Mouse (Mus musculus) ES-E14 (cell line): Measurements from ENCODE around the gene Ccdc57.

Source experiments
- HCFC1 ChIP-seq: IDR thresholded peaks from 2 replicates; pipeline ENCODE4 v1.6.1; 2012; ENCODE audit warnings: low read length, inconsistent platforms, borderline replicate concordance; ENCODE audit not compliant: insufficient read depth
- MAFK ChIP-seq: IDR thresholded peaks from 2 replicates; pipeline ENCODE4 v1.6.1; 2014; ENCODE audit warnings: mild to moderate bottlenecking, low read depth, low read length, inconsistent platforms; ENCODE audit not compliant: insufficient read depth
- ZC3H11A ChIP-seq: IDR thresholded peaks from 2 replicates; pipeline ENCODE4 v1.6.1; 2012; ENCODE audit warnings: low read depth, mild to moderate bottlenecking, inconsistent platforms, low read length, borderline replicate concordance
- ZNF384 ChIP-seq: IDR thresholded peaks from 2 replicates; pipeline ENCODE4 v1.6.1; 2012; ENCODE audit warnings: low read depth, low read length, inconsistent platforms

DNA sequence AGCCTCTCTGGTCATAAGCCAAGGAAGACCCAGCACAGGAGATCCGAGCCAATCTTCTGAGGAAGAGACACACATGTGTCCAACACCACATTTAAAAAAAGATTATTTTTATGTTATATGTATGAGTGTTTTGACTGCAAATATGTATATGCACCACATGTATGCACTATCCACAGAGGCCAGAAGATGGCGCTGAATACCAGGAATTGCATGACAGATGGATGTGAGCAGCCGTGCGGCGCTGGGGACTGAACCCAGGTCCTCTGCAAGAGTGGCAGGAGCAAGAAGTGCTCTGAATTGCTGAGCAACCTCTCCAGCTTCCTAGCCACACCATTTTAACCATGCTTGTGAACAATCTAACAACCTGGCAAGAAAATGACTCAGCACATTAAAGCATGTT, 45.2 kb downstream of the Ccdc57 start:
- no peak for TF ChIP-seq ZC3H11A
- TF ChIP-seq HCFC1 = no peak
- no peak for TF ChIP-seq ZNF384
- TF ChIP-seq MAFK = no peak
